Mouse (Mus musculus) gastrocnemius, postnatal 36 days (tissue): ENCODE results near the gene Fsd2. TPM values are rescaled to one million over a fixed set of nuclear protein-coding genes. Genes with fewer than 3 reads are reported as not detected.

Source experiments
- DNase-seq, 2 experiments: peaks; one replicate each; pipeline ENCODE4 v3.0.0; 2022
- intact Hi-C: fragments of 180-260 bp; cut with DNase I; formaldehyde crosslinking; loops from one replicate; pipeline ENCODE4 v1.15.1; 2025
- total RNA-seq, 2 experiments: library from RNA; stranded (reverse); gene quantifications; 2 replicates each; pipeline ENCODE4 v1.2.3; 2021

Gene Fsd2
- total RNA-seq, 2 experiments from 2014 or later: 283 to 325 TPM

GRCm38 (mm10) chr7:81492628-81493027 lies 74.1 kb downstream of the Fsd2 start:
- no peak for DNase-seq
- intact Hi-C loops: no loop called here

DNA sequence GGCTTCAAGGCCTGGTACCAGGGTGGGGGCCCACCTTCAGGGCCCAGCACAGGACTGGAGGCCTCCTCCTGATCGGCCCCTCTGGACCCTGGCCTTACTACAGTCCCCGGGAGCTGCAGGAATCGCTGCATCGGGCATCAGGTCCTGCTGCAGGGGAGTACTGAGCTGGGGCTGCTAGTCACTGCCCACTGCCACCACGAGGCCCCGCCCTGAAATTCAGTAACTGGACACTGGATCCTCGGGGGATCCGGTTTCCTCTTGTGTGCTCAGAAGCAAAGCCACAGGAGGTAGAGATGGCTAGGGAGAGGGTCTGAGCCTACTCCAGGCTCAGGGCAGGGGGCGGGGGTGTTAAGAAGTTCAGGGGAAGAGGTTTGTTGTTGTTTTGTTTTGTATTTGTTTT lies 77.1 kb downstream of the Fsd2 start:
- intact Hi-C loops: no loop called here
- no peak for DNase-seq

Other genes starting within 250 kb of the Fsd2 start
- gene Rps17, start 221.7 kb downstream of the Fsd2 start, total RNA-seq: 100 to 1,000 TPM; 615 to 766 TPM
- 10 to 100 TPM; 22.0 to 28.9 TPM for gene Cpeb1, start 111.5 kb downstream of the Fsd2 start, total RNA-seq
- under 1 TPM; 0.59 to 0.62 TPM for gene Ap3b2, start 73.0 kb downstream of the Fsd2 start, total RNA-seq
- 1 to 10 TPM; 2.3 to 3.5 TPM for gene BC048679, start 68.7 kb downstream of the Fsd2 start, total RNA-seq
- 1 to 10 TPM; 7.1 to 7.7 TPM for gene Whamm, start 4.3 kb upstream of the Fsd2 start, total RNA-seq
- 10 to 100 TPM; 42.9 to 66.0 TPM for gene Homer2, start 140.6 kb upstream of the Fsd2 start, total RNA-seq
- gene Ramac, start 196.0 kb upstream of the Fsd2 start, total RNA-seq: 10 to 100 TPM; 17.7 to 23.7 TPM
- 10 to 100 TPM; 16.2 to 16.3 TPM for gene 3110040N11Rik, start 222.5 kb upstream of the Fsd2 start, total RNA-seq